Mouse (Mus musculus) heart, postnatal 0 days (tissue): ENCODE data around the gene Prg3.

Experiments used
- CTCF ChIP-seq: IDR thresholded peaks from 2 replicates; pipeline ENCODE4 v1.5.1; 2016; ENCODE audit warnings: antibody characterized with exemption, control low read depth, low read depth
- EP300 ChIP-seq: IDR thresholded peaks from 2 replicates; pipeline ENCODE4 v1.6.1; 2016; ENCODE audit warnings: antibody characterized with exemption, low read depth

DNA sequence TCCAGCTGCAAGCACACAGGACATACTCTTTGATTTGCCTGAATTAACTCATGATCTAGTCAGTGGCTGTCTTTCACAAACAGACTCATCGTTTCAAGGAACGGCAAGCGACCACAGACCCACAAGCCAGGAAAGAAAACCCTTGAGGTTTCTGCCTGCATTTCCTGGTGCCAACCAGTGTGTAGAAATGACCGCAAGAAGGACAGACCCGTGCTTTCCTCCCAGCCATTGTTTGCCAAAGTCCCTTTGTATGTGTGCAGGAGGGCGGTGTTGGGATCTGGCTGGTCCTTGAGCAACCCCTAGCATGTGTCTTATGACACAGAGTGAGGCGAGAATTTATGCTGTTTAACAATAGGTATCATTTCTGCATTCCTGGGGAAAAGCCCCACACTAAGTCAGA lies 46.2 kb downstream of the Prg3 start:
- TF ChIP-seq CTCF (no peak), EP300 (no peak)
